Mouse (Mus musculus) testis, adult 2 months (tissue): ENCODE results near the gene Nav1.

Experiments
- CTCF ChIP-seq: fragments of 200-500 bp; IDR thresholded peaks from 2 replicates; pipeline ENCODE4 v1.5.1; 2012; ENCODE audit warnings: low read depth, mild to moderate bottlenecking, inconsistent platforms, low read length, moderate library complexity; ENCODE audit not compliant: control insufficient read depth, insufficient read depth, insufficient replicate concordance
- POLR2A ChIP-seq: fragments of 200-500 bp; IDR thresholded peaks from 2 replicates; pipeline ENCODE4 v1.6.1; 2012; ENCODE audit warnings: low read depth, mild to moderate bottlenecking, inconsistent platforms, low read length, moderate library complexity; ENCODE audit not compliant: control insufficient read depth

DNA sequence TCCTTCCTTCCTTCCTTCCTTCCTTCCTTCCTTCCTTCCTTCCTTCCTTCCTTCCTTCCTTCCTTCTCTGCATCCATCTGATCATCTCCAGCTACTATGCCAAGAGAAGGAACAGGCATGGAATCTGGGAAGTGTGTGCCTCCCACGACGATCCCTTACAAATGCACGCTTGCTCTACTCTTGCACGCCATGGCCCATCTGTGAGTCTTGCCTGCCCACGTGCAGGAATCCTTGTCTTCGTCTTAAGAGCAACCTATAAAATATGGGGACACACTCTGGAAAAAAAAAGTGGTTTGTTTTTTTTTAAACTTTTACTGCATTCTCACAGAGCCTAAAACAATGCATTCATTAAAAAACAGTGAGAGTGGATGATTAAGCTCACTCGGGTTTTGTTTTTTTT lies 40.5 kb downstream of the Nav1 start:
- TF ChIP-seq CTCF (no peak), POLR2A (no peak)
